In genomic region chr13:55166806-55167725, GRCm38 (mm10) we compare ENCODE assay signal across 19 mouse cellular contexts. TPM values are rescaled to one million over a fixed set of nuclear protein-coding genes. Genes with fewer than 3 reads are reported as not detected.
"Had no signal": no experiment of that assay in that cellular context is flagged by ENCODE, and none has a peak within 500 bp of the region (broad histone marks: within the 10 kb centered on the region; RNA-seq: fewer than 3 reads in every experiment).

No protein-coding gene starts in this region.

- H3K27ac ChIP-seq: layer of hippocampus, adult 2 months; limb, embryonic 13.5 days; liver, embryonic 14.5 days; neural tube, embryonic 13.5 days had no signal

- H3K4me2 ChIP-seq: limb, embryonic 13.5 days; midbrain, embryonic 11.5 days; neural tube, embryonic 13.5 days had no signal

- H3K4me3 ChIP-seq: layer of hippocampus, adult 2 months; limb, embryonic 13.5 days; neural tube, embryonic 13.5 days had no signal

- H3K9me3 ChIP-seq: neural tube, embryonic 13.5 days had no signal

- DNase-seq: left cerebral cortex, postnatal 4 days; lung, adult 18-20 months; lung, postnatal 4 days; right cerebral cortex, postnatal 14 days; thymus, postnatal 36 days had no signal

- H3K36me3 ChIP-seq: neural tube, embryonic 13.5 days had no signal

- ATAC-seq: midbrain, embryonic 16.5 days had no signal

- H3K27me3 ChIP-seq: limb, embryonic 13.5 days; neural tube, embryonic 13.5 days had no signal

- H3K9ac ChIP-seq: limb, embryonic 13.5 days; liver, embryonic 14.5 days; neural tube, embryonic 13.5 days had no signal

RNA-seq across cellular contexts. Expression of gene Fgfr4, which starts 14.6 kb away (rescaled TPM):
- total RNA-seq: megakaryocyte, adult 5-6 weeks had no signal
- polyA plus RNA-seq: thymus, postnatal 0 days had no signal

RNA-seq across cellular contexts. Expression of gene Gm17617, which starts 33.7 kb away (rescaled TPM):
- total RNA-seq: layer of hippocampus, adult 2 months; layer of hippocampus, postnatal 10 days; left cerebral cortex, postnatal 4 days; liver, adult 2 months; megakaryocyte, adult 5-6 weeks had no signal
- polyA plus RNA-seq: kidney, postnatal 0 days; limb, embryonic 13.5 days; liver, adult 2 months; liver, embryonic 14.5 days; lung, embryonic 16.5 days; midbrain, embryonic 11.5 days; midbrain, embryonic 16.5 days; neural tube, embryonic 13.5 days; small intestine, adult 2 months; stomach, embryonic 16.5 days; thymus, postnatal 0 days had no signal
